Mouse (Mus musculus) thymus, postnatal 10 days (tissue): ENCODE results near the gene Utf1.

Experiments
- DNase-seq, 2 experiments: peaks; one replicate each; pipeline ENCODE4 v3.0.0; 2021; ENCODE audit warnings: low spot score in 2 of 2

Utf1 gene

DNA sequence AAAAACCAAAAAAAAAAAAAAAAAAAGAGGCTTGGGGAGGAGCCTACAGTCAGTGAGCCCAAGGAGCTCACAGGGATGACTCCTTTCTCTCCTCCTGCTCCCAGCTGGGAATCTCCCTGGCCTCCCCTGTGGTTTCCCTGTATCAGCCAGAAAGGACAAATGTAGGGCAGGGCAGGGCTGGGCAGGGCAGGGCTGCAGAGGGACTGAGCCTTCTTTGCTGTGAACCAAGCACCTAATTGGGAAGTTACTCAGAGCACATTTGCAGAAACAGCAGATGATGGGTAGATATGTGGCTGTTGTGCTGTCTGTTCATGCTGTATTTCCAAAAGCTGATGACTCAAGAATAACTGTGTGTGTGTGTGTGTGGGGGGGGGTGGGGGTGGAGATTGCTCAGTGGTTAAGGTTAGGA lies 29.3 kb downstream of the Utf1 start:
- no peak for DNase-seq

DNA sequence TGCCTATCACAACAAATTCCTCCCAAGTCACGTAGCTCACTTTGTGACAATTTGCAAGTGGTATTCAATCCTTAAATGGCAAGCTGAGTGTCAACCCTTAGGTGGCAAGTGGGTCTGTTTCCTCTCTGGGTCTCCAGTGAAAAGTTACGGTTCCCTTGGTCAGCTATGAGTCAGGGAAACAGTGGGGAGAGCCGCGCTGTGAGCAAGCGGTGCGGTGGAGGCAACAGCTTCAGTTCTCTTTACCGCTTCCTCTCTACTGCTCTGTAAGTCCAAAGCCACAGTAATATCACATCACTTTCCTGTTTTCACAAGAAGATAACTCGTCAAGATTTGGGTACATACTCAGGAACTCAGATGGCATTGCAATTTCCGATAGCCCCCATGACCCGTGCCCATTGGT lies 30.7 kb downstream of the Utf1 start:
- no peak for DNase-seq

DNA sequence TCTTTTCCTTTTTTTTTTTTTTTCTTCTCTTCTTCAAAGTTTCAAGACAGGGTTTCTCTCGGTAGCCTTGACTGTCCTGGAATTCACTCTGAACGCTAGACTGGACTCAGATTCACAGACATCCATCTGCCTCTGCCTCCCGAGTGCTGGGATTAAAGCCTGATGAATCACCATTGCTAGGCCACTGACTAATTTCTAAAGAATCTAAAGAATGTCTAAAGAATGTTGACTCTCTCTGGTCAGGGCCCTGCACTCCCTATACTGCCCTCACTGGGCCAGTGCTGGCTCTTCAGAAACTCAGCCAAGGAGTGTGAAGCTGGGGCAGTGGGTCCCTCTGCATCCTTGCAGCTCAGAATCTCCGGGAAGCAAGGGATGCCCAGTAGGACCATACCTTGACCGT lies 31.9 kb downstream of the Utf1 start:
- DNase-seq: no peak

DNA sequence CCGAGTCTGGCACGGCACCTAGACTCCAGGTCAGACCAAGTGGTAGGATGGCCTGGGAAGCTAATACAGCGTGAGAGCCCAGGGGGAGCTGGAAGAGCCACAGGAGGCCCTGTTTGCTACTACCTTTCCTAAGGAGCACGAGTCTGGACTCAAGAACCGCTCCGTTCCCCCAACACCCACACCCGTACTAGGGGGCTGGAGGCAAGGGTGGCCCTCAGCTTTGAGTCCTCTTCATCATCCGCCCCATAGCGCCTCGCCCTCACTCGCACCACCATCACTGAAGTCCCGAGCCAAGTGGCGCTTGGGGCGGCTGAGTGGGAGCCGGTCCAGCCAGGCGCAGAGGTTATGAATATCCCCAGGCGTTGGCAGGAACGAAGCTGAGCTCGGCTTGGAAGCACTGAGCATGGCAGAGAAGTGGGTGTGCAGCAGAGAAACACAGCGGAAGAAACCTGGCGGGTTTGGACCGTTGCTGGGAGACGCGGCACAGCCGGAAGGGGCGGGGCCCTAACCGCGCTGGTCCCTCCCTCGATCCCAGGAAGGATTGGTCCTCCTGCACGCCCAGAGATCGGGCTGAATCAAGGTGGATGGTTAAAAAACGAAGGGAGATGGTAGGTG lies 34.8 kb downstream of the Utf1 start, which contains the start of gene 6430531B16Rik:
Gene 6430531B16Rik (minus strand): TSS at position 478 of the 615 bp plus-strand sequence.
- DNase-seq: peak; percentile 54 to 67

DNA sequence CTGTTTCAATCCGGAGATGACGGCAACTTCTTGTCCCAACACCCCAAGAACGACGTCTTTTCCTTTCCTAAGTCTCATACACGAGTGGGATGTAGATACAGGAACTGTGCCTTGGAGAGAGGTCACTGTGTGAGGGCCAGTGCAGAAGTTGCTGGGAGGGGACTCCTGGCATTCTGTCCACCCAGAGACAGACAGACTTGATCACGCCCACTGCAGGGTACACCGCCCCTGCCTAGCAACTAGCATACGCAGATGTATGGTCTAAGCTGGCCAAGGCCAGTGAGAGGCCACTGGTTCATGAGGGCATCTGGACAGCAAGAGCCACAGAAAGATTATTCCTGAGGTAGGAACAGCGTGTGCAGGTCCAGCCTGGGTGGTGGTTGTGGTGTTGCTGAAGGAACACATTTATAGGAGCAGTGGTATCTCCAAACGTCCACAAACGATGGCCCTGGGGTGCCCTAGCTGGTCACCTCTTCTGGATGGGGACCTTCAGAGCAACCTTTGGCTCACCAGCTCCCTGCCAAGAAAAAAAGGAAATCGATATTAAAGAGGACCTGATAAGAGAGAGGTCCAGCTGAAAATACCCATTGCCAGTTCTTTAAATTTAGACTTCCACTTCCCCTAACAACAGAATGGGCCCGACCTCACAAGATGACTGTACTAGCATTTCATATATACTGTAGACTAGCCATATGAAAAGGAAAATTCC lies 35.6 kb downstream of the Utf1 start:
- no peak for DNase-seq

DNA sequence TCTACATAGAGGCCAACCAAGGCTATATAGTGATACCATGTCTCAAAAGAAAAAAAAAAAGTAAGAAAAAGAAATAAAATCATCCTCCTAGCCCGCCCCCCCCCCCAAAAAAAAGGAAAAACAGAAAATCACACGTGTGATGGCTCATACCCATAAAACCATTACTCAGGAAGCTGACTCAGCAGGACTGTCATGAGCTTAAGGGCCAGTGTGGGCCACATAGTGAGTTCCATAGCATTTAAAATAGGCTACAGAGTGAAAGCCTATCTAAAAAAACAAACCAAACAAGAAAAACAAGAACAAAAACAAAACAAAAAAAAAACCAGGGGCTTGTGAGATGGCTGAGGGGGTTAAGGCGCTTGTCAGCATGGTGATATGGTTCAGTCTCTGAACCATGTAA lies 37.2 kb downstream of the Utf1 start:
- no peak for DNase-seq

DNA sequence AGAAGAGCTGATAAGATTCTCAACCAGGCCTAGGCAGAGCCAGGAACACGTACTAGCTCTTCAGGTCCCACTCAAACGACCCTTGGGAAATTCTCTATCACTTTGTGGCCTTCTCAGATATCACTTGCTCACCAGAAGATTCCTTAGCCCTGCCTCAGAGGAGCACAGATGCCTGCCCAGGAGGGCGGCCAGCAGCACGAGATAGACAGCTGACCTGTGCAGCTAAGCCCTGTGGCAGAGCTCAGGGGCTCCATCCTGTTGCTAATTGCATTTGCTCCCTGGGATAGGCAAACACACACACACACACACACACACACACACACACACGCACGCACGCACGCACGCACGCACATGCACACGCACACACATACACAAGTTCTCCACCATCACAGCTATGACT lies 38.5 kb downstream of the Utf1 start:
- no peak for DNase-seq

DNA sequence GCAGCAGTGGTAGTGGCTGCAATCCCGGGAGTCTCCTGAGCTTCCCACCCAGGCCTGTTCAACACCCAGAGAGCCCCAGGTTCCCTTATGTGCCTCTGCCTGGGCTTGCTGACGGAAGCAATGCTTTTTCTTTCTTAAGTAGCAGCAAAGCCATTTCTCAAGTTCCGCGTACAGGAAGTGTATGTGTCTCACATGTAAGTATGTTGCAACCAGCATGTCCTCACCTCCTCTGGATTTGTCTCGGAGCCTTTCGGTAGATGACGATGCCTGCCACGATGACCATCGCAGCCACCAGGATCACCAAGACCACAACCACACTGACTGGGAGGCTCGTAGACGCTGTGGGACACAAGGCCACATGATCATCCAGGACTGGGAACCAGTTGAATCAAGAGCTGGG lies 40.9 kb downstream of the Utf1 start:
- DNase-seq: no peak

DNA sequence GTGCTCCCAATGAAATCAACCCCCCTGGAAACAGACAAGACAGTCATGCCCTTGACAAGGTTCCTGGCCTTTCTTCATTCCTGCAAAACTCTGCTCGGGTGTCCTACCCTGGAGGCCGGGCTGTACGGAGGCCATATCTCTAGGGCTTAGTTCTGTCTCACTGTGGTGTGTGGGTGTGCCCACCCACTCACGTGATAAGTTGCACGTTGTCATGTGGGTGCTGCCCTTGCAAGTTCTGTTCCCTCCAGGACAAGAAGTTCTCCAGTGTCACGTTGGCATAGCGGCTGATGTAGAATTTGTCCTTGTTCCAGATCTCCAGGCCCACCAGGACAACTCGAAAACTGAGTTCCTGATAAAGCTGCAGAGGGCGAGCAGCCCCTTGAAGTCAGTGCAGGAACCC lies 44.7 kb downstream of the Utf1 start:
- DNase-seq: no peak

DNA sequence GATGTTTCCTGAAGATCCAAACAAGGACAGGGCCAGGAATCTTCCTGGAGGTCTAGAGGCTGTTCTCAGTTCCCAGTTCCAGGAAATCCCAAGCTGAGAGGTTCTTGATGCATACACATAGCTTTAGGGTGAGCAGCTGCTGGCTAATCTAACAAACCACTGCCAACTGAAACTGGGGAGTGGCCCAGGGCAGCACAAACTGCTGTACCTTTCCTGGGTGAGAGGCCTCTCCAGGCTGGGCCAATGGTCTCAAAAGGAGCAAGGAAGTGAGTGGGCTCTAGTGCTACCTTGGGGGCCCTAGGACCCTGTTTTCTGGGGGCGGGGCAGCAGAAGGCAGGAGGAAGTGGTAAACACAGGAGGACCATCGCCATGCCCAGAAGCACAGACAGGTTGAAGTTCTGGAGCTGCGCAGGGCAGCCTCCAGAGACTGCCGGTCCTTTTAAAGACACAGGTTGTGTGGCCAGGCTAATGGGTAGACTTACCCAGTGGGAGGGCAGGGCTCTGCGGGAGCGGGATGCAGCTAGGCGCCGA lies 47.3 kb downstream of the Utf1 start:
- no peak for DNase-seq

DNA sequence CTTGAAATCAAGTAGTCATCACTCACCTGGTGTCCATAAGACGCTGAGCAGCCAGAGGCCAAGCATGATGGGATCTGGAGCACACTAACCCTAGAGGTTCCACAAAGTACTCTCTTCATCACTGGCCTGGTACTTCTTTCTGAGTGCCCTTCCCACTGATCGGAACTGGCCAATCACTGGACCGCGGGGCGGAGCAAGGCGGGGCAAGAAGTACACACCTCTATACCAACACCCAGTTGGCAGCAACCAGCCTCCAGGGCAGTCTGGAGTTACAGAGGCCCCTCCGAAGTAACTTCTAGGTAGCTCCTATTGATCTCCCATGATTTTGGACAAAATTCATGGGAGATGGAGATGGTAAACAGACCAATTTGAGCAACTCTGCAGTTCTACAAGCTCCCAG lies 48.8 kb downstream of the Utf1 start, which contains the start of gene Adam8:
Gene Adam8 (minus strand): TSS at position 157 of the 400 bp plus-strand sequence.
- DNase-seq: no peak

DNA sequence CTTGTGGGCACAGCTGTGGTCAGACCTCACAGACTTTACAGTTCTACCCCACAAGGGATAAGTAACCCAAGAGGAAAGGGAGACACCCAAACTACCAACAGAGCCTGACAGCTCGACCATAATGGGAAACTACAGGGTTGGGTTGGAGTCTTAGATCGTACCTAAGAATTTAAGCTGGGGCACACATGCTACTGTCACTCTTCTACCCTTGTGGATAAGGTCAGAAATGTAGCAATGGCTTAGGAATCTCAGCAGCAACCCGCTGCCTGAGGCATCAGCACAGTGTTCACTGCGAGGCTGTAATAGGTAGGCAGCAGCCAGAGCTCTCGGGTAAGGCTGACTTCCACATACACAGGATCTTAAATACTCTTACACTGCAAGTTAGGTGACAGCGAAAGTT lies 49.9 kb downstream of the Utf1 start:
- DNase-seq: no peak

DNA sequence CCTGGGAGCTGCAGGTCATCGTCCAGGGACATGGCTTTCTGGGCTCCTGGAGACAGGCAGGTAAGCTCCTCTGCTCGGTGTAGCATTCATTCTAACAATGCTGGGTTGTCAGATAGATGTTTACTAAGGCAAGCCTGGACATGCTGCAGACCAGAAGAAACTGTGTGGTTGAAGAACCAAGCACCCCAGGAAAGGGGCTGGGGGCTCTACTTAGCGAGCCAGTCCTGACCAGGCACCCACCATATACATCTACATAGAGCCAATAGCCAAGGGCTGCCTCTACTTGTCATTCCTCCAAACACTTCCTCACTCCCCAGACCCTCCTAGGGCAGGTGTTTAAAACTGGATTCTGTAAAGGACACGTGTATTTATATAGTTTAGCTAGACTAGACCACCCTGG lies 50.6 kb downstream of the Utf1 start:
- no peak for DNase-seq

DNA sequence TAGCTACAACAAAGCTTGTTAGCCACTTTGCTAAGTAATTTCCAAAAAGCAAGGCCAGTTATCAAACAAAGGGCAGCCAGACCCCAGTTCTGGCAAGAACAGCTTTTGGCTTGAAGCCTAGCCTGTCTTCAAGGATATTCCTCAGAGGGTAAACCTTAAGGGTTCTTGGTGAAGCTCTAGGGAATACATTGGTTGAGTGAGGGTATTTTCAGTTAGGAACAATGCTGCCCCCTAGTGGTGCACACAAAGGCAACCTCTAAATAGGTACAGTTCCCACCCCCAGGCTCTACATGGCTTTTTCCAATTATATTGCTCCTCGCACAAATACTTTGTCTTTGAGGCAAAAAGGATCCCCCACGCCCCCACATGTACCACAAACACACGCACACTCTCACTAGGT lies 51.1 kb downstream of the Utf1 start:
- peak in 1 of 2 experiments; percentile 58 for DNase-seq
